Mouse (Mus musculus) erythroblast, embryonic 14.5 days (primary cell): Measurements from ENCODE around the gene Rad54l2. TPM values are rescaled to one million over a fixed set of nuclear protein-coding genes. Genes with fewer than 3 reads are reported as not detected.

ENCODE experiments used
- H3K27me3 ChIP-seq: 2 replicates; pipeline ENCODE4 v1.6.1; 2012; ENCODE audit warnings: inconsistent platforms; ENCODE audit not compliant: control insufficient read depth
- H3K36me3 ChIP-seq: 2 replicates; pipeline ENCODE4 v1.6.1; 2012; ENCODE audit warnings: mild to moderate bottlenecking, inconsistent platforms; ENCODE audit not compliant: control insufficient read depth
- H3K4me1 ChIP-seq: 2 replicates; pipeline ENCODE4 v1.6.1; 2012; ENCODE audit warnings: inconsistent platforms; ENCODE audit not compliant: control insufficient read depth
- H3K4me3 ChIP-seq: replicated peaks from 2 replicates; pipeline ENCODE3; 2012; ENCODE audit warnings: moderate library complexity, mild to moderate bottlenecking, inconsistent platforms
- H3K9me3 ChIP-seq: 2 replicates; pipeline ENCODE4 v1.6.1; 2012; ENCODE audit warnings: low read length, inconsistent platforms, mixed read lengths; ENCODE audit not compliant: control insufficient read depth
- GATA1 ChIP-seq: IDR thresholded peaks from 2 replicates; pipeline ENCODE4 v1.6.1; 2012; ENCODE audit warnings: low read length, inconsistent platforms, mixed read lengths
- TAL1 ChIP-seq: IDR thresholded peaks from 3 replicates; pipeline ENCODE4 v1.6.1; 2012; ENCODE audit warnings: low read length, inconsistent platforms, mixed read lengths
- polyA plus RNA-seq: library from polyadenylated mRNA; stranded (reverse); fragments of >175 nt; gene quantifications from 2 replicates; pipeline ENCODE4 v1.2.3, GENCODE M21; 2012

Gene Rad54l2
- polyA plus RNA-seq, 1 experiment = 0.24 TPM

DNA sequence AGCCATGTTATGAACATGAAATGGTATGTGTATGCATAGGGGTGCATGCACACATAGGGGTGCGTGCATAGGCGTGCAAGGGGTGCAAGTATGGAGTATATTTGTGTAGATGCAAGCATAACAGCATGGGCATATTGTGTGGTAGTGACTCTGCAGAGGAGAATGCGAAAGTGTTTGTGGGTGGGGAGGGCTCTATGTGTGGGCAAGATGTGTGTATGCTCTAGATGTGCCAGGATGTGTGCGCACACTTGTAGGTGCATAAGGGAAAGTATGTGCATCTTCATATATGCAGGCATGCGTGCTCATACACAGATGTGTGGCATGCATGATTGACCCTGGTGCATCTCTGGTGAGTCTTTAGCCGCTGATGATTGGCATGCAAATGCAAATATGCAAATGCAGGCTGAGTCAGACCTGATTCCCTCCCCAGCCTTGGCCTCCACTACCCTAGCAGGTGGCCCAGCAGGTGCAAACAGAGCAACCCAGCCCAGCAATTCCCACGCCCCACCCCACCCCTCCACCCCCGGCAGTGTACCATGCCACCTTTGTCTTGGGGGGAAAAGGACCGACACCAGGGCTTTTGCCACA is 143.2 kb downstream of the Rad54l2 start:
- no peaks in the 10 kb centered on the region for H3K4me1 ChIP-seq
- no peaks in the 10 kb centered on the region for H3K36me3 ChIP-seq
- peaks cover 8% of the 10 kb centered on the region for H3K27me3 ChIP-seq
- H3K4me3 ChIP-seq = no peak overlapping the region
- no peaks in the 10 kb centered on the region for H3K9me3 ChIP-seq
- no peak for TF ChIP-seq GATA1
- TF ChIP-seq TAL1 = no peak

GRCm38 (mm10) chr9:106643787-106644186 is 145.2 kb downstream of the Rad54l2 start:
- TF ChIP-seq GATA1 (no peak), TAL1 (no peak)
- peaks cover 8% of the 10 kb centered on the region for H3K27me3 ChIP-seq

GRCm38 (mm10) chr9:106643128-106643527 is 145.9 kb downstream of the Rad54l2 start:
- Histone ChIP-seq H3K4me3 (no peak overlapping the region), H3K27me3 (peaks cover 8% of the 10 kb centered on the region), H3K36me3 (no peaks in the 10 kb centered on the region), H3K4me1 (no peaks in the 10 kb centered on the region), H3K9me3 (no peaks in the 10 kb centered on the region)
- TF ChIP-seq GATA1 (no peak), TAL1 (no peak)

More at GRCm38 (mm10) chr9:106643787-106644186, 145.2 kb downstream of the Rad54l2 start:
- Histone ChIP-seq H3K4me3 (no peak overlapping the region), H3K36me3 (no peaks in the 10 kb centered on the region), H3K9me3 (no peaks in the 10 kb centered on the region), H3K4me1 (no peaks in the 10 kb centered on the region)

DNA sequence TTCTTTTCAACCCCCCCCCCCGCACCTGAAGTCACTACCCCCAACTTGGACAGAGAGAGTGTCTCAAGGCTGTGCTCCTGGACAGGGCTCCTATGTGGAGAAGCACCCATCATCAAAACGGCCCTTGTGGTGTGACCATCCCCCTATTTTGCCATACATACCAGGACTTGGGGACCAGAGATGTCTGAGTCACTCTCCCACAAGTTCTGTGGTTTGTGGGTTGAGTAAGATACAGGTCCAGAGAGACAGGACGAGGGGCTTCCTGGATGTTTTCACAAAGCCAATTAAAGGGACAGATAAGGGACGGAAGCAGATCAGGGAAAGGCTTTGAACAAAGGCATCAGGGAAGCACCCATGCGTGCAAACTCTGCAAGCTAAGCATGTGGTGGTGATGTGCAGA is 147.6 kb downstream of the Rad54l2 start:
- H3K4me1 ChIP-seq = no peaks in the 10 kb centered on the region
- no peaks in the 10 kb centered on the region for H3K36me3 ChIP-seq
- H3K27me3 ChIP-seq = no peaks in the 10 kb centered on the region
- TF ChIP-seq GATA1 = no peak
- no peak for TF ChIP-seq TAL1
- no peak overlapping the region for H3K4me3 ChIP-seq
- no peaks in the 10 kb centered on the region for H3K9me3 ChIP-seq

- no peaks in the 10 kb centered on the region for H3K36me3 ChIP-seq
- H3K4me1 ChIP-seq = no peaks in the 10 kb centered on the region
- no peaks in the 10 kb centered on the region for H3K27me3 ChIP-seq
- TF ChIP-seq TAL1 (no peak), GATA1 (no peak)
- no peak overlapping the region for H3K4me3 ChIP-seq
- no peaks in the 10 kb centered on the region for H3K9me3 ChIP-seq
Measured at GRCm38 (mm10) chr9:106638154-106638553, 150.8 kb downstream of the Rad54l2 start.

Other genes with a start within 250 kb of the Rad54l2 start
- not detected in 2 replicates for gene Iqcf3, start 227.6 kb downstream of the Rad54l2 start, polyA plus RNA-seq
- not detected in 2 replicates for gene Iqcf4, start 218.2 kb downstream of the Rad54l2 start, polyA plus RNA-seq
- gene Iqcf6, start 162.6 kb downstream of the Rad54l2 start, polyA plus RNA-seq = not detected in 2 replicates
- gene Grm2, start 133.1 kb downstream of the Rad54l2 start, polyA plus RNA-seq = not detected in 2 replicates
- 0.63 and 0.69 TPM in 2 replicates for gene Tex264, start 103.3 kb downstream of the Rad54l2 start, polyA plus RNA-seq
- gene Dcaf1, start 32.7 kb upstream of the Rad54l2 start, polyA plus RNA-seq = 0.39 and 1.3 TPM in 2 replicates
- 1.4 and 1.9 TPM in 2 replicates for gene Rbm15b, start 98.2 kb upstream of the Rad54l2 start, polyA plus RNA-seq
- gene Manf, start 102.8 kb upstream of the Rad54l2 start, polyA plus RNA-seq = 7.1 and 10.6 TPM in 2 replicates